Mouse (Mus musculus): ENCODE results near the gene Tbxas1. TPM values are rescaled to one million over a fixed set of nuclear protein-coding genes. Genes with fewer than 3 reads are reported as not detected.

Gene Tbxas1
- polyA plus RNA-seq, 1 experiment from 2014 or later: 2.0 TPM

GRCm38 (mm10) chr6:39117584-39118455 lies 242.6 kb downstream of the Tbxas1 start, which contains the start of gene Parp12:
TSS of gene Parp12 (minus strand) at chr6:39118349.
- H3K9ac ChIP-seq (replicated peaks; ENCODE audit: low read depth, low read length): peak within 1 kb of the TSS; percentile 55
- H3K27me3 ChIP-seq (ENCODE audit: control insufficient read depth, insufficient read depth, low read length): peaks cover 22% of the 10 kb centered on the region
- H3K9me3 ChIP-seq (ENCODE audit: control insufficient read depth, low read length): no peaks in the 10 kb centered on the region
- no peak within 1 kb of the TSS for H3K27ac ChIP-seq (ENCODE audit: low read depth, low read length)
- WGBS: 2% methylated on average over 81 of the region's 101 CpGs
- H3K36me3 ChIP-seq (ENCODE audit: control insufficient read depth, insufficient read depth, low read length): no peaks in the 10 kb centered on the region
- ATAC-seq (ENCODE audit: low read depth): peak; percentile 86
- H3K4me3 ChIP-seq (ENCODE audit: low read depth, low read length): peak within 1 kb of the TSS; percentile 68
- H3K4me2 ChIP-seq (ENCODE audit: low read depth, low read length): peak within 1 kb of the TSS; percentile 55
- no peaks in the 10 kb centered on the region for H3K4me1 ChIP-seq (ENCODE audit: control insufficient read depth, insufficient read depth, low read length)

DNA sequence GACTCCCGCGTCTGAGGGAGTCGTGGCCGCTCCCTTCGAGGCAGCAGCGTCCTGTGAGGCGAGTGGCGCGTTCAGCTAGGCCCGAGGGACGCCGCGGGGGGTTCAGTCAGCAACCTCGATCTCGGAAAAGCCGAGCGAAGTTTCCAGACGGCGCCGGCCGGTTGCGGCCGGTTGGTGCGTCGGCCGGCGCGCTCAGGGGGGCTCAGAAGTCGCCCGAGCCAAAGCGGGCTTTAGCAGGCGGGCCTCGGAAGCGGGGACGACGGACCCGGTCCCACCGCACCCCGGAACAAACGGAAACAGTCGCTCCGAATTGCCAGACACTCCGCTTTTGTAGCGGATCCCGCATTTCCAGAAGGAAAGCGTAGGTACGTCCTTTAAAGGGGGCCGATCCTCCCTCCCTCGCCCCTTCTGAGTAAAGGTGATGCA lies 243.3 kb downstream of the Tbxas1 start:
- 9% methylated on average over 49 of the region's 49 CpGs for WGBS
- Histone ChIP-seq H3K27me3 (ENCODE audit: control insufficient read depth, insufficient read depth, low read length) (peaks cover 22% of the 10 kb centered on the region), H3K9ac (replicated peaks; ENCODE audit: low read depth, low read length) (peak overlapping the region; percentile 55), H3K27ac (ENCODE audit: low read depth, low read length) (no peak overlapping the region), H3K4me2 (ENCODE audit: low read depth, low read length) (peak overlapping the region; percentile 55), H3K9me3 (ENCODE audit: control insufficient read depth, low read length) (no peaks in the 10 kb centered on the region), H3K36me3 (ENCODE audit: control insufficient read depth, insufficient read depth, low read length) (no peaks in the 10 kb centered on the region), H3K4me3 (ENCODE audit: low read depth, low read length) (peak overlapping the region; percentile 68), H3K4me1 (ENCODE audit: control insufficient read depth, insufficient read depth, low read length) (no peaks in the 10 kb centered on the region)
- ATAC-seq (ENCODE audit: low read depth): peak; percentile 42; the same call in 1 of the 2 replicates

DNA sequence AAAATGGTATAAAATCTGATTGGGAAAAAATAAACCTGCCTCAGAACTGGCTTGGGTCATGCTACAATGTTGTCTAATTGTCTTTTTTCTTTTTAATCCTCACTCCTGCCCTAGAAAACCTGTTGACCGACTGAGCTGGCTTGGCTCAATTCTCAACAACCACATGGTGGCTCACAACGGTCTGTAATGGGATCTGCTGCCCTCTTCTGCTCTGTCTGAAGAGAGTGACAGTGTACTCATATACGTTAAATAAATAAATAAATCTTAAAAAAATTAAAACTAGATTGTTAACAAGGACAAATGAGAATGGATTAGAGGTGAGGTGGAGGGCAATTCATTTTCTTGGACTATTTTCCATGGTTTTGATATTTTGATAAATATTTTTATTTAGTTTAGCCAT lies 245.5 kb downstream of the Tbxas1 start:
- ATAC-seq (ENCODE audit: low read depth): no peak
- 77% methylated on average over 3 of the region's 3 CpGs for WGBS

DNA sequence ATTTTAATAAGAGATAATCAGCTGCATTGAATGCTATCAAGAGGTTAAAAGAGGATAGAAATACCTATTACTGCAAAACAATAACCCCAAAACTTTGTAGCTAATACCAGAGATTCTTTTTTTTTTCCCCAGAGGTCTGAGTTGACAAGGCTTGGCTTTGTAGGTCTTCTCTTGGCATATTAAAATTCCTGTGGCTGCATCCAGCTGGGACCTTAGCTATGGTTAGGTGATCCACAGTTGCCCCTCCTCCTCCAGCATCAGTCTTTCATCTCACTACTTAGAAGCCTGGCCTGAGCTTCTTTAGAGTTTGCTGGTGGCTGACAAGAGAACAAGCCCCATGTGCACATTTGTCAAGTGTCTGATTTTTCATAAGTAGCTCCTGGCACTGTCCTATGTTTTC lies 249.5 kb downstream of the Tbxas1 start:
- H3K27ac ChIP-seq (ENCODE audit: low read depth, low read length): no peak overlapping the region
- H3K4me2 ChIP-seq (ENCODE audit: low read depth, low read length): no peak overlapping the region
- H3K36me3 ChIP-seq (ENCODE audit: control insufficient read depth, insufficient read depth, low read length): no peaks in the 10 kb centered on the region
- no peak overlapping the region for H3K9ac ChIP-seq (replicated peaks; ENCODE audit: low read depth, low read length)
- H3K9me3 ChIP-seq (ENCODE audit: control insufficient read depth, low read length): no peaks in the 10 kb centered on the region
- H3K4me3 ChIP-seq (ENCODE audit: low read depth, low read length): no peak overlapping the region
- H3K27me3 ChIP-seq (ENCODE audit: control insufficient read depth, insufficient read depth, low read length): no peaks in the 10 kb centered on the region
- no peaks in the 10 kb centered on the region for H3K4me1 ChIP-seq (ENCODE audit: control insufficient read depth, insufficient read depth, low read length)
- no peak for ATAC-seq (ENCODE audit: low read depth)

More for the DNA sequence above, 245.5 kb downstream of the Tbxas1 start:
- no peak overlapping the region for H3K4me3 ChIP-seq (ENCODE audit: low read depth, low read length)
- H3K4me1 ChIP-seq (ENCODE audit: control insufficient read depth, insufficient read depth, low read length): no peaks in the 10 kb centered on the region
- H3K36me3 ChIP-seq (ENCODE audit: control insufficient read depth, insufficient read depth, low read length): no peaks in the 10 kb centered on the region
- H3K27me3 ChIP-seq (ENCODE audit: control insufficient read depth, insufficient read depth, low read length): peaks cover 22% of the 10 kb centered on the region
- no peak overlapping the region for H3K27ac ChIP-seq (ENCODE audit: low read depth, low read length)
- H3K4me2 ChIP-seq (ENCODE audit: low read depth, low read length): no peak overlapping the region
- no peaks in the 10 kb centered on the region for H3K9me3 ChIP-seq (ENCODE audit: control insufficient read depth, low read length)
- no peak overlapping the region for H3K9ac ChIP-seq (replicated peaks; ENCODE audit: low read depth, low read length)

DNA sequence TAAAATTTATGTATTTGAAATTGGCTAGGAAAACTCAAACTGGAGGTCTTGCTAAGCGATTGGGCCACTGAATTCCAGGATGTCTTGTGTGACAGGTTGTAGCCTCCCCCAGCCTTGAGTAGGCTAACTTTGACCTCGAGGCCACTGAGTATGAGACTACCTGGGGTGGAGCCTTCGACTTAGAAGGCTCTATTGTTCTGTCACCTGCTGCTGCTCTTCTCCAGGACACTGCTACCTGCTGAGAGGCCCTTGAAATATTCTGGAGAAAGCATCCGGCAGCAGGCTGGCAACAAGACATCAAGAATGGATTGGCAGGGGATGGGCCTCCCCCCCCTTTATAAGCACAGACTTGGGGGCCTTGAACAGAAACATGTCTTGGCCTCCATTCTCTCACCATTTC lies 256.3 kb downstream of the Tbxas1 start:
- Histone ChIP-seq H3K4me2 (ENCODE audit: low read depth, low read length) (no peak overlapping the region), H3K9me3 (ENCODE audit: control insufficient read depth, low read length) (no peaks in the 10 kb centered on the region), H3K4me1 (ENCODE audit: control insufficient read depth, insufficient read depth, low read length) (no peaks in the 10 kb centered on the region), H3K27me3 (ENCODE audit: control insufficient read depth, insufficient read depth, low read length) (no peaks in the 10 kb centered on the region), H3K9ac (replicated peaks; ENCODE audit: low read depth, low read length) (no peak overlapping the region), H3K27ac (ENCODE audit: low read depth, low read length) (no peak overlapping the region), H3K4me3 (ENCODE audit: low read depth, low read length) (no peak overlapping the region), H3K36me3 (ENCODE audit: control insufficient read depth, insufficient read depth, low read length) (peaks cover 11% of the 10 kb centered on the region; the same call in 1 of the 2 replicates)
- WGBS: 29% methylated on average over 4 of the region's 4 CpGs
- ATAC-seq (ENCODE audit: low read depth): no peak

DNA sequence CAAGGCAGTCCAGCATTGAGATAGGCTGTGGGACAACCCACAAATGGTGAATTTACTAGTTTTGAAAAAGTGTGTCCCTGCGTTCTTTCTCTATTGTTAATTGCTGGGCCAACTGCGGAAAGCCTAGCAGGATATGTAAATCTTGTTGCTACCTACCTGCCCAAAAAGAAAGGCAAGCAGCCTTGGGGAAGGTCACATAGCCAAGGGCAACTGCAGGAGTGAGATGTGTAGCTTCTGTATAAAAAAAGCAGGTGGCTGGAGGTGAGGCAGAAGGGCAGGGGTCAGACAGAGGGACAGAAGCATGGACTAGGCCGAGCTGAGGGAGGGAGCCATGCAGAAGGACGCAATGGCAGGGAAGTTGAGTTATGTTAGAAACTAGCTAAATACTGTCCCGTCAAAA lies 257.4 kb downstream of the Tbxas1 start:
- 77% methylated on average over 5 of the region's 5 CpGs for WGBS
- H3K27me3 ChIP-seq (ENCODE audit: control insufficient read depth, insufficient read depth, low read length): no peaks in the 10 kb centered on the region

More for the DNA sequence above, 257.4 kb downstream of the Tbxas1 start:
- Histone ChIP-seq H3K9ac (replicated peaks; ENCODE audit: low read depth, low read length) (no peak overlapping the region), H3K4me2 (ENCODE audit: low read depth, low read length) (no peak overlapping the region), H3K4me3 (ENCODE audit: low read depth, low read length) (no peak overlapping the region), H3K4me1 (ENCODE audit: control insufficient read depth, insufficient read depth, low read length) (no peaks in the 10 kb centered on the region), H3K27ac (ENCODE audit: low read depth, low read length) (no peak overlapping the region), H3K36me3 (ENCODE audit: control insufficient read depth, insufficient read depth, low read length) (peaks cover 11% of the 10 kb centered on the region; the same call in 1 of the 2 replicates), H3K9me3 (ENCODE audit: control insufficient read depth, low read length) (no peaks in the 10 kb centered on the region)
- no peak for ATAC-seq (ENCODE audit: low read depth)

Other genes with a start within 250 kb of the Tbxas1 start
- gene Klrg2, start 238.2 kb upstream of the Tbxas1 start, polyA plus RNA-seq (2014; fragmentation: Nextera tagmentation; extraction: Ambion mirVana): 0.13 TPM in 1 of 2 replicates, not detected in the other
- gene Clec2l, start 212.3 kb upstream of the Tbxas1 start, polyA plus RNA-seq (2014; fragmentation: Nextera tagmentation; extraction: Ambion mirVana): 20.7 and 33.0 TPM in 2 replicates
- 38.9 and 41.4 TPM in 2 replicates for gene Hipk2, start 761 bp downstream of the Tbxas1 start, polyA plus RNA-seq (2014; fragmentation: Nextera tagmentation; extraction: Ambion mirVana)
- 1.6 and 4.0 TPM in 2 replicates for gene Parp12, start 242.9 kb downstream of the Tbxas1 start, polyA plus RNA-seq (2014; fragmentation: Nextera tagmentation; extraction: Ambion mirVana)

Data from neural tube, embryonic 14.5 days (tissue).